Mouse (Mus musculus) embryonic facial prominence, embryonic 15.5 days (tissue): ENCODE data around the gene Socs2. TPM values are rescaled to one million over a fixed set of nuclear protein-coding genes. Genes with fewer than 3 reads are reported as not detected.

Experiments used
- ATAC-seq: fragments of 200-750 bp; cut with Nextera tagmentation; 2 replicates; pipeline ENCODE4 v1.8.0; 2017; ENCODE audit warnings: low read depth, moderate TSS enrichment; ENCODE audit not compliant: insufficient number of reproducible peaks, low FRiP score, low TSS enrichment
- H3K27ac ChIP-seq: fragments of 300-500 bp; sonication (generic); replicated peaks from 2 replicates; pipeline ENCODE4 v1.5.1; 2015; ENCODE audit warnings: mild to moderate bottlenecking, inconsistent platforms
- H3K27me3 ChIP-seq: fragments of 300-500 bp; sonication (generic); 2 replicates; pipeline ENCODE4 v1.6.1; 2015; ENCODE audit warnings: inconsistent platforms
- H3K36me3 ChIP-seq: fragments of 300-500 bp; sonication (generic); 2 replicates; pipeline ENCODE4 v1.6.1; 2015; ENCODE audit warnings: mild to moderate bottlenecking, inconsistent platforms
- H3K4me1 ChIP-seq: fragments of 300-500 bp; sonication (generic); 2 replicates; pipeline ENCODE4 v1.6.1; 2015; ENCODE audit warnings: inconsistent platforms
- H3K4me2 ChIP-seq: fragments of 300-500 bp; sonication (generic); replicated peaks from 2 replicates; pipeline ENCODE4 v1.6.1; 2015; ENCODE audit warnings: mild to moderate bottlenecking, inconsistent platforms
- H3K4me3 ChIP-seq: fragments of 300-500 bp; sonication (generic); replicated peaks from 2 replicates; pipeline ENCODE4 v1.5.1; 2015; ENCODE audit warnings: mild to moderate bottlenecking, inconsistent platforms
- H3K9ac ChIP-seq: fragments of 300-500 bp; sonication (generic); 2 replicates; pipeline ENCODE4 v1.6.1; 2015; ENCODE audit warnings: inconsistent platforms
- H3K9me3 ChIP-seq: fragments of 300-500 bp; sonication (generic); replicated peaks from 2 replicates; pipeline ENCODE4 v1.6.1; 2016; ENCODE audit warnings: inconsistent platforms
- WGBS: fragments of 180-500 bp; shearing (Covaris S2); methylation state at CpG from one replicate; pipeline ENCODE4 v1.1.7; 2015; 5-methylcytosine and 5-hydroxymethylcytosine counted together
- polyA plus RNA-seq: library from polyadenylated mRNA; unstranded; fragments of >200 nt; fragmentation: Nextera tagmentation; extraction: Ambion mirVana; gene quantifications from 2 replicates; pipeline ENCODE4 v1.2.1, GENCODE M21; 2015

The Socs2 gene
- polyA plus RNA-seq, 1 experiment from 2014 or later, result 74.6 TPM

GRCm38 (mm10) chr10:95362326-95362725 is 54.7 kb downstream of the Socs2 start:
- H3K9me3 ChIP-seq, result no peaks in the 10 kb centered on the region
- no peak overlapping the region for H3K4me3 ChIP-seq
- H3K27me3 ChIP-seq, result no peaks in the 10 kb centered on the region
- H3K9ac ChIP-seq, result no peak overlapping the region
- 25% methylated on average over 2 of the region's 2 CpGs for WGBS
- no peaks in the 10 kb centered on the region for H3K36me3 ChIP-seq
- ATAC-seq, result no peak
- no peak overlapping the region for H3K4me2 ChIP-seq
- no peaks in the 10 kb centered on the region for H3K4me1 ChIP-seq
- no peak overlapping the region for H3K27ac ChIP-seq

GRCm38 (mm10) chr10:95361260-95361841 is 55.6 kb downstream of the Socs2 start:
- WGBS, result 86% methylated on average over 12 of the region's 12 CpGs
- Histone ChIP-seq H3K27ac (no peak overlapping the region), H3K9ac (no peak overlapping the region)

GRCm38 (mm10) chr10:95360048-95360447 is 56.9 kb downstream of the Socs2 start:
- H3K4me3 ChIP-seq, result no peak overlapping the region
- H3K9me3 ChIP-seq, result no peaks in the 10 kb centered on the region
- no peak overlapping the region for H3K9ac ChIP-seq
- H3K4me1 ChIP-seq, result no peaks in the 10 kb centered on the region
- no peak overlapping the region for H3K4me2 ChIP-seq
- no peaks in the 10 kb centered on the region for H3K27me3 ChIP-seq
- ATAC-seq, result no peak
- no peaks in the 10 kb centered on the region for H3K36me3 ChIP-seq
- no peak overlapping the region for H3K27ac ChIP-seq
- 81% methylated on average over 5 of the region's 5 CpGs for WGBS

More at GRCm38 (mm10) chr10:95361260-95361841, 55.6 kb downstream of the Socs2 start:
- H3K4me3 ChIP-seq, result no peak overlapping the region
- H3K9me3 ChIP-seq, result no peaks in the 10 kb centered on the region
- ATAC-seq, result no peak
- H3K36me3 ChIP-seq, result no peaks in the 10 kb centered on the region
- H3K4me1 ChIP-seq, result no peaks in the 10 kb centered on the region
- no peaks in the 10 kb centered on the region for H3K27me3 ChIP-seq
- no peak overlapping the region for H3K4me2 ChIP-seq

GRCm38 (mm10) chr10:95357721-95358120 is 59.3 kb downstream of the Socs2 start:
- no peak for ATAC-seq
- Histone ChIP-seq H3K9me3 (no peaks in the 10 kb centered on the region), H3K4me1 (no peaks in the 10 kb centered on the region), H3K27me3 (no peaks in the 10 kb centered on the region), H3K4me2 (no peak overlapping the region), H3K27ac (no peak overlapping the region), H3K9ac (no peak overlapping the region), H3K4me3 (no peak overlapping the region), H3K36me3 (no peaks in the 10 kb centered on the region)
- WGBS, result 93% methylated on average over 3 of the region's 3 CpGs

- Histone ChIP-seq H3K4me1 (no peaks in the 10 kb centered on the region), H3K9ac (no peak overlapping the region), H3K27ac (no peak overlapping the region), H3K36me3 (no peaks in the 10 kb centered on the region), H3K4me3 (no peak overlapping the region), H3K9me3 (no peaks in the 10 kb centered on the region), H3K27me3 (no peaks in the 10 kb centered on the region), H3K4me2 (no peak overlapping the region)
- WGBS, result 73% methylated on average over 7 of the region's 7 CpGs
- no peak for ATAC-seq
These were observed 60.3 kb downstream of the Socs2 start for GRCm38 (mm10) chr10:95356711-95357110.

- no peaks in the 10 kb centered on the region for H3K27me3 ChIP-seq
- H3K4me3 ChIP-seq, result no peak overlapping the region
- no peaks in the 10 kb centered on the region for H3K36me3 ChIP-seq
- H3K9ac ChIP-seq, result no peak overlapping the region
- H3K9me3 ChIP-seq, result no peaks in the 10 kb centered on the region
- 63% methylated on average over 6 of the region's 6 CpGs for WGBS
- no peak overlapping the region for H3K27ac ChIP-seq
- ATAC-seq, result no peak
- H3K4me1 ChIP-seq, result no peaks in the 10 kb centered on the region
- no peak overlapping the region for H3K4me2 ChIP-seq
These were observed 61.2 kb downstream of the Socs2 start for GRCm38 (mm10) chr10:95355678-95356268.

- ATAC-seq, result no peak
These were observed 62.3 kb downstream of the Socs2 start for GRCm38 (mm10) chr10:95354673-95355072.

GRCm38 (mm10) chr10:95354047-95354446 is 62.9 kb downstream of the Socs2 start:
- 76% methylated on average over 6 of the region's 6 CpGs for WGBS
- Histone ChIP-seq H3K27ac (no peak overlapping the region), H3K9me3 (no peaks in the 10 kb centered on the region), H3K4me3 (no peak overlapping the region), H3K27me3 (no peaks in the 10 kb centered on the region), H3K9ac (no peak overlapping the region), H3K36me3 (no peaks in the 10 kb centered on the region), H3K4me1 (no peaks in the 10 kb centered on the region), H3K4me2 (no peak overlapping the region)
- no peak for ATAC-seq

More at GRCm38 (mm10) chr10:95354673-95355072, 62.3 kb downstream of the Socs2 start:
- no peaks in the 10 kb centered on the region for H3K27me3 ChIP-seq
- no peak overlapping the region for H3K4me2 ChIP-seq
- H3K4me1 ChIP-seq, result no peaks in the 10 kb centered on the region
- H3K4me3 ChIP-seq, result no peak overlapping the region
- H3K36me3 ChIP-seq, result no peaks in the 10 kb centered on the region
- no peak overlapping the region for H3K9ac ChIP-seq
- H3K27ac ChIP-seq, result no peak overlapping the region
- no peaks in the 10 kb centered on the region for H3K9me3 ChIP-seq

- no peaks in the 10 kb centered on the region for H3K36me3 ChIP-seq
- H3K9me3 ChIP-seq, result no peaks in the 10 kb centered on the region
- WGBS, result 78% methylated on average over 3 of the region's 3 CpGs
- no peaks in the 10 kb centered on the region for H3K4me1 ChIP-seq
- H3K27me3 ChIP-seq, result no peaks in the 10 kb centered on the region
- ATAC-seq, result no peak
- no peak overlapping the region for H3K4me2 ChIP-seq
- no peak overlapping the region for H3K9ac ChIP-seq
- H3K27ac ChIP-seq, result no peak overlapping the region
- H3K4me3 ChIP-seq, result no peak overlapping the region
These were observed 68.5 kb downstream of the Socs2 start for GRCm38 (mm10) chr10:95348457-95348856.

GRCm38 (mm10) chr10:95347776-95348175 is 69.2 kb downstream of the Socs2 start:
- WGBS, result 91% methylated on average over 3 of the region's 3 CpGs
- no peak overlapping the region for H3K9ac ChIP-seq
- no peak for ATAC-seq

GRCm38 (mm10) chr10:95342833-95343590 is 74.0 kb downstream of the Socs2 start:
- H3K36me3 ChIP-seq, result no peaks in the 10 kb centered on the region
- H3K27ac ChIP-seq, result no peak overlapping the region
- H3K4me2 ChIP-seq, result no peak overlapping the region
- 83% methylated on average over 10 of the region's 10 CpGs for WGBS
- H3K4me3 ChIP-seq, result no peak overlapping the region
- H3K4me1 ChIP-seq, result no peaks in the 10 kb centered on the region
- no peak for ATAC-seq
- H3K9ac ChIP-seq, result no peak overlapping the region
- no peaks in the 10 kb centered on the region for H3K27me3 ChIP-seq
- H3K9me3 ChIP-seq, result no peaks in the 10 kb centered on the region

More at GRCm38 (mm10) chr10:95347776-95348175, 69.2 kb downstream of the Socs2 start:
- Histone ChIP-seq H3K27me3 (no peaks in the 10 kb centered on the region), H3K27ac (no peak overlapping the region), H3K36me3 (no peaks in the 10 kb centered on the region), H3K4me2 (no peak overlapping the region), H3K9me3 (no peaks in the 10 kb centered on the region), H3K4me3 (no peak overlapping the region), H3K4me1 (no peaks in the 10 kb centered on the region)
